Mouse (Mus musculus) stomach, embryonic 16.5 days (tissue): ENCODE results near the gene Dnajc25. TPM values are rescaled to one million over a fixed set of nuclear protein-coding genes. Genes with fewer than 3 reads are reported as not detected.

Experiments
- ATAC-seq: fragments of 200-750 bp; cut with Nextera tagmentation; 2 replicates; pipeline ENCODE4 v1.8.0; 2017; ENCODE audit warnings: moderate number of reproducible peaks, moderate TSS enrichment; ENCODE audit not compliant: insufficient read depth, low FRiP score
- H3K27ac ChIP-seq: fragments of 300-500 bp; sonication (generic); 2 replicates; pipeline ENCODE4 v1.5.1; 2014; ENCODE audit warnings: low read length
- H3K27me3 ChIP-seq: fragments of 300-500 bp; sonication (generic); 2 replicates; pipeline ENCODE4 v1.6.1; 2014; ENCODE audit warnings: low read length, control low read depth, mixed read lengths; ENCODE audit not compliant: control insufficient read depth, insufficient read depth
- H3K36me3 ChIP-seq: fragments of 300-500 bp; sonication (generic); 2 replicates; pipeline ENCODE4 v1.6.1; 2014; ENCODE audit warnings: low read length; ENCODE audit not compliant: control insufficient read depth, insufficient read depth
- H3K4me1 ChIP-seq: fragments of 300-500 bp; sonication (generic); 2 replicates; pipeline ENCODE4 v1.6.1; 2014; ENCODE audit warnings: low read length, control low read depth, mixed read lengths; ENCODE audit not compliant: control insufficient read depth, insufficient read depth
- H3K4me2 ChIP-seq: fragments of 300-500 bp; sonication (generic); 2 replicates; pipeline ENCODE4 v1.6.1; 2014; ENCODE audit warnings: low read depth, low read length, mixed read lengths
- H3K4me3 ChIP-seq: fragments of 300-500 bp; sonication (generic); replicated peaks from 2 replicates; pipeline ENCODE4 v1.5.1; 2014; ENCODE audit warnings: mild to moderate bottlenecking, low read length
- H3K9ac ChIP-seq: fragments of 300-500 bp; sonication (generic); 2 replicates; pipeline ENCODE4 v1.6.1; 2014; ENCODE audit warnings: low read length
- H3K9me3 ChIP-seq: fragments of 300-500 bp; sonication (generic); replicated peaks from 2 replicates; pipeline ENCODE4 v1.6.1; 2016; ENCODE audit warnings: low read length, control low read depth; ENCODE audit not compliant: control insufficient read depth
- WGBS: fragments of 180-500 bp; shearing (Covaris S2); extraction: QIAGEN DNeasy Blood & Tissue Kit; methylation state at CpG from one replicate; pipeline ENCODE4 v1.1.7; 2014; 5-methylcytosine and 5-hydroxymethylcytosine counted together
- polyA plus RNA-seq: library from polyadenylated mRNA; unstranded; fragments of >200 nt; fragmentation: Nextera tagmentation; extraction: Ambion mirVana; gene quantifications from 2 replicates; pipeline ENCODE4 v1.2.1, GENCODE M21; 2015

Gene Dnajc25
- polyA plus RNA-seq, 1 experiment from 2014 or later: 8.3 TPM

GRCm38 (mm10) chr4:59009696-59010095, 14.8 kb downstream of the Dnajc25 start:
- 80% methylated on average over 4 of the region's 4 CpGs for WGBS
- Histone ChIP-seq H3K9me3 (no peaks in the 10 kb centered on the region), H3K36me3 (no peaks in the 10 kb centered on the region), H3K27me3 (no peaks in the 10 kb centered on the region), H3K4me2 (no peak overlapping the region), H3K4me3 (no peak overlapping the region), H3K9ac (no peak overlapping the region), H3K27ac (no peak overlapping the region), H3K4me1 (no peaks in the 10 kb centered on the region)
- no peak for ATAC-seq

- Histone ChIP-seq H3K4me3 (no peak overlapping the region), H3K9ac (no peak overlapping the region), H3K27me3 (no peaks in the 10 kb centered on the region), H3K36me3 (no peaks in the 10 kb centered on the region), H3K4me1 (no peaks in the 10 kb centered on the region), H3K27ac (no peak overlapping the region), H3K9me3 (no peaks in the 10 kb centered on the region), H3K4me2 (no peak overlapping the region)
- no peak for ATAC-seq
- 67% methylated on average over 3 of the region's 3 CpGs for WGBS
Measured at GRCm38 (mm10) chr4:59011446-59011845, 16.6 kb downstream of the Dnajc25 start.

- WGBS: 83% methylated on average over 3 of the region's 3 CpGs
- no peak overlapping the region for H3K9ac ChIP-seq
- H3K4me1 ChIP-seq: no peaks in the 10 kb centered on the region
- H3K27ac ChIP-seq: no peak overlapping the region
- no peak overlapping the region for H3K4me3 ChIP-seq
- H3K4me2 ChIP-seq: no peak overlapping the region
- ATAC-seq: no peak
- H3K9me3 ChIP-seq: no peaks in the 10 kb centered on the region
- peaks cover 7% of the 10 kb centered on the region; the same call in 1 of the 2 replicates for H3K36me3 ChIP-seq
- no peaks in the 10 kb centered on the region for H3K27me3 ChIP-seq
Measured at GRCm38 (mm10) chr4:59015181-59015580, 20.3 kb downstream of the Dnajc25 start.

GRCm38 (mm10) chr4:59016922-59017321, 22.1 kb downstream of the Dnajc25 start:
- ATAC-seq: no peak
- no peak overlapping the region for H3K27ac ChIP-seq
- no peak overlapping the region for H3K4me3 ChIP-seq
- 78% methylated on average over 2 of the region's 2 CpGs for WGBS
- H3K4me1 ChIP-seq: no peaks in the 10 kb centered on the region
- no peak overlapping the region for H3K4me2 ChIP-seq
- H3K36me3 ChIP-seq: peaks cover 10% of the 10 kb centered on the region; the same call in 1 of the 2 replicates
- H3K9ac ChIP-seq: no peak overlapping the region
- no peaks in the 10 kb centered on the region for H3K9me3 ChIP-seq
- H3K27me3 ChIP-seq: no peaks in the 10 kb centered on the region

- Histone ChIP-seq H3K4me3 (peak overlapping the region; percentile 77), H3K27me3 (no peaks in the 10 kb centered on the region), H3K4me1 (peaks cover 9% of the 10 kb centered on the region; the same call in 1 of the 2 replicates), H3K9ac (peak overlapping the region; percentile 93), H3K27ac (no peak overlapping the region), H3K9me3 (no peaks in the 10 kb centered on the region), H3K4me2 (peak overlapping the region; percentile 56), H3K36me3 (no peaks in the 10 kb centered on the region)
- WGBS: 82% methylated on average over 10 of the region's 10 CpGs
- 0 out of 2 replicates have a peak, but pooled peaks have one; percentile 30 for ATAC-seq
Measured at GRCm38 (mm10) chr4:59034325-59034917, 39.6 kb downstream of the Dnajc25 start.

- H3K9me3 ChIP-seq: no peaks in the 10 kb centered on the region
- peak within 1 kb of the TSS; percentile 62; the same call in 1 of the 2 replicates for H3K27ac ChIP-seq
- 9% methylated on average over 76 of the region's 76 CpGs for WGBS
- ATAC-seq: peak; percentile 89
- peak within 1 kb of the TSS; percentile 56 for H3K4me2 ChIP-seq
- peak within 1 kb of the TSS; percentile 77 for H3K4me3 ChIP-seq
- H3K36me3 ChIP-seq: no peaks in the 10 kb centered on the region
- H3K9ac ChIP-seq: peak within 1 kb of the TSS; percentile 93
- no peaks in the 10 kb centered on the region for H3K27me3 ChIP-seq
- peaks cover 9% of the 10 kb centered on the region; the same call in 1 of the 2 replicates for H3K4me1 ChIP-seq
Measured at GRCm38 (mm10) chr4:59034918-59035785, 40.3 kb downstream of the Dnajc25 start, which contains the start of gene Gng10. Gng10 (plus strand) TSS chr4:59035088.

- Histone ChIP-seq H3K27ac (no peak overlapping the region), H3K4me2 (peak overlapping the region; percentile 56), H3K9ac (peak overlapping the region; percentile 93), H3K9me3 (no peaks in the 10 kb centered on the region), H3K27me3 (no peaks in the 10 kb centered on the region), H3K4me3 (peak overlapping the region; percentile 77), H3K36me3 (0 out of 2 replicates have a peak, but pooled peaks cover 2% of the 10 kb centered on the region), H3K4me1 (peaks cover 9% of the 10 kb centered on the region; the same call in 1 of the 2 replicates)
- no peak; the same call in 1 of the 2 replicates for ATAC-seq
- 57% methylated on average over 18 of the region's 18 CpGs for WGBS
Measured at GRCm38 (mm10) chr4:59035786-59036350, 41.0 kb downstream of the Dnajc25 start.

- 49% methylated on average over 13 of the region's 13 CpGs for WGBS
- no peak overlapping the region for H3K4me3 ChIP-seq
- no peaks in the 10 kb centered on the region for H3K27me3 ChIP-seq
- H3K4me1 ChIP-seq: peaks cover 9% of the 10 kb centered on the region; the same call in 1 of the 2 replicates
- H3K4me2 ChIP-seq: peak overlapping the region; percentile 35; the same call in 1 of the 2 replicates
- H3K27ac ChIP-seq: no peak overlapping the region; the same call in 1 of the 2 replicates
- H3K36me3 ChIP-seq: 0 out of 2 replicates have a peak, but pooled peaks cover 5% of the 10 kb centered on the region
- no peak overlapping the region for H3K9ac ChIP-seq
- H3K9me3 ChIP-seq: no peaks in the 10 kb centered on the region
- ATAC-seq: no peak; the same call in 1 of the 2 replicates
Measured at GRCm38 (mm10) chr4:59036490-59037127, 41.7 kb downstream of the Dnajc25 start.
